Mouse (Mus musculus): ENCODE results near the gene 2310034G01Rik. TPM values are rescaled to one million over a fixed set of nuclear protein-coding genes. Genes with fewer than 3 reads are reported as not detected.

2310034G01Rik gene
- polyA plus RNA-seq, 1 experiment from 2014 or later, result 2.4 TPM

GRCm38 (mm10) chr19:46348761-46349458, 1.2 kb downstream of the 2310034G01Rik start:
- H3K9ac ChIP-seq (ENCODE audit: low read length), result peak overlapping the region; percentile 61
- peak; percentile 87 for DNase-seq (ENCODE audit: low spot score)
- ATAC-seq (ENCODE audit: insufficient read depth, low FRiP score, low TSS enrichment), result peak; percentile 77
- peaks cover 11% of the 10 kb centered on the region for H3K27me3 ChIP-seq (ENCODE audit: control insufficient read depth, insufficient read depth, low read length)
- H3K9me3 ChIP-seq (ENCODE audit: control insufficient read depth, low read length), result no peaks in the 10 kb centered on the region; the same call in 1 of the 2 replicates
- H3K4me3 ChIP-seq (ENCODE audit: low read depth, low read length), result peak overlapping the region; percentile 48
- H3K27ac ChIP-seq (ENCODE audit: low read depth, low read length), result peak overlapping the region; percentile 54
- peaks cover 4% of the 10 kb centered on the region for H3K4me1 ChIP-seq (ENCODE audit: control insufficient read depth, insufficient read depth, low read length)
- WGBS, result 1% methylated on average over 77 of the region's 78 CpGs
- H3K4me2 ChIP-seq (ENCODE audit: low read depth), result peak overlapping the region; percentile 73
- no peaks in the 10 kb centered on the region for H3K36me3 ChIP-seq (ENCODE audit: control insufficient read depth, insufficient read depth, low read length)

- ATAC-seq (ENCODE audit: insufficient read depth, low FRiP score, low TSS enrichment) (no peak), DNase-seq (ENCODE audit: low spot score) (peak; percentile 22)
- Histone ChIP-seq H3K36me3 (ENCODE audit: control insufficient read depth, insufficient read depth, low read length) (no peaks in the 10 kb centered on the region), H3K4me3 (ENCODE audit: low read depth, low read length) (peak overlapping the region; percentile 48), H3K27me3 (ENCODE audit: control insufficient read depth, insufficient read depth, low read length) (peaks cover 11% of the 10 kb centered on the region), H3K9me3 (ENCODE audit: control insufficient read depth, low read length) (no peaks in the 10 kb centered on the region; the same call in 1 of the 2 replicates), H3K4me2 (ENCODE audit: low read depth) (peak overlapping the region; percentile 73), H3K4me1 (ENCODE audit: control insufficient read depth, insufficient read depth, low read length) (peaks cover 4% of the 10 kb centered on the region), H3K9ac (ENCODE audit: low read length) (peak overlapping the region; percentile 61), H3K27ac (ENCODE audit: low read depth, low read length) (peak overlapping the region; percentile 54; the same call in 1 of the 2 replicates)
- WGBS, result 33% methylated on average over 14 of the region's 14 CpGs
Observed at GRCm38 (mm10) chr19:46347936-46348668, 2.0 kb downstream of the 2310034G01Rik start.

GRCm38 (mm10) chr19:46347146-46347545, 3.0 kb downstream of the 2310034G01Rik start:
- Histone ChIP-seq H3K4me2 (ENCODE audit: low read depth) (no peak overlapping the region), H3K4me3 (ENCODE audit: low read depth, low read length) (no peak overlapping the region), H3K36me3 (ENCODE audit: control insufficient read depth, insufficient read depth, low read length) (no peaks in the 10 kb centered on the region), H3K27me3 (ENCODE audit: control insufficient read depth, insufficient read depth, low read length) (peaks cover 11% of the 10 kb centered on the region), H3K9ac (ENCODE audit: low read length) (no peak overlapping the region), H3K4me1 (ENCODE audit: control insufficient read depth, insufficient read depth, low read length) (peaks cover 4% of the 10 kb centered on the region), H3K9me3 (ENCODE audit: control insufficient read depth, low read length) (no peaks in the 10 kb centered on the region; the same call in 1 of the 2 replicates), H3K27ac (ENCODE audit: low read depth, low read length) (no peak overlapping the region)
- DNase-seq (ENCODE audit: low spot score) (no peak), ATAC-seq (ENCODE audit: insufficient read depth, low FRiP score, low TSS enrichment) (no peak)
- 93% methylated on average over 1 of the region's 1 CpGs for WGBS

GRCm38 (mm10) chr19:46344710-46345419, 5.2 kb downstream of the 2310034G01Rik start:
- no peak for ATAC-seq (ENCODE audit: insufficient read depth, low FRiP score, low TSS enrichment)
- no peak for DNase-seq (ENCODE audit: low spot score)
- Histone ChIP-seq H3K4me2 (ENCODE audit: low read depth) (no peak overlapping the region), H3K4me1 (ENCODE audit: control insufficient read depth, insufficient read depth, low read length) (peaks cover 4% of the 10 kb centered on the region), H3K36me3 (ENCODE audit: control insufficient read depth, insufficient read depth, low read length) (no peaks in the 10 kb centered on the region), H3K9me3 (ENCODE audit: control insufficient read depth, low read length) (no peaks in the 10 kb centered on the region; the same call in 1 of the 2 replicates), H3K9ac (ENCODE audit: low read length) (no peak overlapping the region), H3K27me3 (ENCODE audit: control insufficient read depth, insufficient read depth, low read length) (peaks cover 7% of the 10 kb centered on the region), H3K4me3 (ENCODE audit: low read depth, low read length) (no peak overlapping the region), H3K27ac (ENCODE audit: low read depth, low read length) (no peak overlapping the region)
- 18% methylated on average over 7 of the region's 7 CpGs for WGBS

GRCm38 (mm10) chr19:46339287-46339971, 10.7 kb downstream of the 2310034G01Rik start:
- Histone ChIP-seq H3K9ac (ENCODE audit: low read length) (0 out of 2 replicates have a peak overlapping the region, but pooled peaks have one; percentile 4), H3K4me2 (ENCODE audit: low read depth) (no peak overlapping the region), H3K4me3 (ENCODE audit: low read depth, low read length) (no peak overlapping the region), H3K36me3 (ENCODE audit: control insufficient read depth, insufficient read depth, low read length) (no peaks in the 10 kb centered on the region), H3K4me1 (ENCODE audit: control insufficient read depth, insufficient read depth, low read length) (peaks cover 7% of the 10 kb centered on the region), H3K27me3 (ENCODE audit: control insufficient read depth, insufficient read depth, low read length) (no peaks in the 10 kb centered on the region), H3K9me3 (ENCODE audit: control insufficient read depth, low read length) (no peaks in the 10 kb centered on the region; the same call in 1 of the 2 replicates), H3K27ac (ENCODE audit: low read depth, low read length) (no peak overlapping the region)
- 84% methylated on average over 7 of the region's 7 CpGs for WGBS
- no peak for ATAC-seq (ENCODE audit: insufficient read depth, low FRiP score, low TSS enrichment)
- no peak for DNase-seq (ENCODE audit: low spot score)

- Histone ChIP-seq H3K9me3 (ENCODE audit: control insufficient read depth, low read length) (no peaks in the 10 kb centered on the region), H3K36me3 (ENCODE audit: control insufficient read depth, insufficient read depth, low read length) (no peaks in the 10 kb centered on the region), H3K4me3 (ENCODE audit: low read depth, low read length) (no peak overlapping the region), H3K4me2 (ENCODE audit: low read depth) (no peak overlapping the region), H3K27me3 (ENCODE audit: control insufficient read depth, insufficient read depth, low read length) (no peaks in the 10 kb centered on the region), H3K27ac (ENCODE audit: low read depth, low read length) (no peak overlapping the region), H3K9ac (ENCODE audit: low read length) (no peak overlapping the region), H3K4me1 (ENCODE audit: control insufficient read depth, insufficient read depth, low read length) (peaks cover 7% of the 10 kb centered on the region)
- DNase-seq (ENCODE audit: low spot score) (no peak), ATAC-seq (ENCODE audit: insufficient read depth, low FRiP score, low TSS enrichment) (no peak)
- WGBS, result 55% methylated on average over 6 of the region's 6 CpGs
Observed at GRCm38 (mm10) chr19:46338942-46339286, 11.2 kb downstream of the 2310034G01Rik start.

- ATAC-seq (ENCODE audit: insufficient read depth, low FRiP score, low TSS enrichment), result peak; percentile 88
- no peaks in the 10 kb centered on the region for H3K27me3 ChIP-seq (ENCODE audit: control insufficient read depth, insufficient read depth, low read length)
- peak within 1 kb of the TSS; percentile 79 for H3K4me2 ChIP-seq (ENCODE audit: low read depth)
- H3K4me3 ChIP-seq (ENCODE audit: low read depth, low read length), result peak within 1 kb of the TSS; percentile 72
- H3K9me3 ChIP-seq (ENCODE audit: control insufficient read depth, low read length), result no peaks in the 10 kb centered on the region
- DNase-seq (ENCODE audit: low spot score), result peak; percentile 97
- H3K36me3 ChIP-seq (ENCODE audit: control insufficient read depth, insufficient read depth, low read length), result no peaks in the 10 kb centered on the region
- H3K4me1 ChIP-seq (ENCODE audit: control insufficient read depth, insufficient read depth, low read length), result peaks cover 7% of the 10 kb centered on the region
- peak within 1 kb of the TSS; percentile 81 for H3K9ac ChIP-seq (ENCODE audit: low read length)
- WGBS, result under 1% methylated on average over 31 of the region's 31 CpGs
- H3K27ac ChIP-seq (ENCODE audit: low read depth, low read length), result peak within 1 kb of the TSS; percentile 39; the same call in 1 of the 2 replicates
Observed at GRCm38 (mm10) chr19:46338331-46338936, 11.7 kb downstream of the 2310034G01Rik start, which contains the start of gene Cuedc2. Gene Cuedc2 (minus strand): TSS chr19:46338702.
